Mouse (Mus musculus) erythroblast, adult 5-6 weeks (primary cell): Measurements from ENCODE around the gene Cuedc1. TPM values are rescaled to one million over a fixed set of nuclear protein-coding genes. Genes with fewer than 3 reads are reported as not detected.

ENCODE experiments used
- ATAC-seq: replicated peaks from 2 replicates; pipeline ENCODE4 v1.8.0; 2016; ENCODE audit warnings: moderate number of reproducible peaks, mild to moderate bottlenecking, moderate TSS enrichment, inconsistent platforms; ENCODE audit not compliant: poor library complexity, low FRiP score, severe bottlenecking
- total RNA-seq, 2 experiments: library from RNA; stranded (forward) in 1 of 2; stranded (reverse) in 1 of 2; fragments of 150-400 nt in 1 of 2; fragments of 200-764, 138-1000 nt in 1 of 2; gene quantifications; 2 replicates each; pipeline versions ENCODE4 v1.2.3 to v1.2.4; 2015 to 2017; ENCODE audit warnings: low replicate concordance in 2 of 2

Gene Cuedc1
- total RNA-seq, 2 experiments from 2014 or later, result not detected

DNA sequence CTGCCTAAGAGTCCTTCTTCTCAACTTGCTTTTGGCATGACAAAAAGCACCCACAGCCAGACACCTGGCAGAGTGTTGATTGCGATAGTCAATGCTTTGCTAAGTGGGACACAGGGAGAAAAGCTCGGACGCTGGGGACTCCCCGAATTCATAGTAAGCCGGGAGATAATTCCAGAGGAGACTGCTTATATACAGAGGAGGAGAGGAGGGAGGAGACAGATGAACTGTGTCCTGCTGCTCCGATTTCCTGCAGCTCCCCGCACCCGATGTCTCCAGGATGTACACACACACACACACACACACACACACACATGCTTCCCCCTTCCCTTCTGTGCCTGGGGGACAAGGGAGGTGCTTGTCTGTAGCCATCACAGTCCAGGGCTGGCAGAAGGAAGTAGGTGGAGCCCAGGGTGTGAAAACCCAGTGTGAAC lies 17.0 kb downstream of the Cuedc1 start:
- ATAC-seq, result no peak

DNA sequence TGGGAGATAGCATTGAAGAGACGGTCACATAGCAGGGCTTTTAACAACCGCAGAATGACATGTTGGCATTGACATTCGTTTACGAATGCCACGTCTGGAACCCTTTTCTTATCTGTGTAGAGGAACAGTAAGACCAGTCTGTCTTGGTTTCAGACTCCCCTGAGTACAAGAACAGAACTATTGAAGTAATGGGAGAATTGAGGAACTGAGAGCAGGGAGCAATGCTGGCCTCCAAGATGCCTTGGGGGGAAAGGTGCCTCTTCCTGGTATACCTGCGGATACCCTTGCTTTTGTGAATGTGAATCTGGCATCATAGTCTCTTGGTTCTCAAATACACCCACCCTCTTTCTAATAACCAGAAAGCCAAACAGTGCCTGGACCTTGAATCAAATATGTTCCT lies 18.7 kb downstream of the Cuedc1 start:
- no peak for ATAC-seq

DNA sequence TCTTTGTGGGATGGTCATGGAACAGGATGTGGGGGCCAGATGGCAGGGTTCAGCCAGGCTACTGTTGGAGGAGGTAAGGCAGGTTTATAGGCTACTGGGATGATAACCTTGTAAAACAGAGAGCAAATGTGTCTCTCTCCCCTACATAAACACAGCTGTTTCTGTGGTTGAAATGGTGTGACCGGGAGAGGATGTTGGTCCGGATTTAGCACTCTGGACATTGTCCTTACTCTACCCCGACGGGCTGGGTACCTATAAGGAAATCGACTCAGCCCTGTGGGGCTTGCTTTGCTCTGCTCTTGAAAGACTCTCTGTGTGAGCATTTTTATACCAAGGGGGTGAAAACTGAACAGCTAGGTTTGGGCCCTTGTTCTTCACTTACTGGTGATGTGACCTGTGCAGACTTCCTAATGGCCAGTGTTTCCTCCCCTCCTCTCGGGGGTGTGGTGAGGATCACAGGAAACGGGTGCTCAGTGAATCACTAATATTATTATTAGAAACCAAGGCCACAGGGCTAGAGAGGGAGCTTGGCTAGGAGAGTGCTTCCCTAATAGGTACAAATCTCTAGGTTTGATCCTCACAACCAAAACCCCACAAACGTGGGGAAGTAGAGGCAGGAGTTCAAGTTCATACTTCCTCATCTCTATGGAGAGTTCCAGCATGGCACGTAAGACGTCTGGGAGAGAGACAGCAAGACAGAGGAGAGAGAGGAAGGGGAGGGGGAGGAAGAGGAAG lies 19.7 kb downstream of the Cuedc1 start:
- no peak for ATAC-seq

DNA sequence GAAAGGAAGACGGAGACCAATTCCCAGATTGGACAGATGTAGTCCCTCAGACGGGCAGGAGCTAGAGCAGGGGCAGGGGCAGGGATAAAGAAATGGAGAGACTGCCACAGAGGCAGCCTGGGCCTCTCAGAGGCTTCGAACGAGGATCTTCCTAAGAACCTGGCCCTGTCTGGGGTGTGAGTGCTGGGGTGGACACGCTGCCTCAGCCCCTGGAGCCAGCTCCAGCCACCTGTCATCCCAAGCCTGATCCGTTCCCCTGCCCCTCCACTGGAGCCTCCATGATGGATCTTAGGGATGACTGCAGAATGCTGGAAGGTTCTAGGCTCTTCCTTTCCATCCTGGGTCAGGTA lies 20.2 kb downstream of the Cuedc1 start:
- no peak for ATAC-seq

DNA sequence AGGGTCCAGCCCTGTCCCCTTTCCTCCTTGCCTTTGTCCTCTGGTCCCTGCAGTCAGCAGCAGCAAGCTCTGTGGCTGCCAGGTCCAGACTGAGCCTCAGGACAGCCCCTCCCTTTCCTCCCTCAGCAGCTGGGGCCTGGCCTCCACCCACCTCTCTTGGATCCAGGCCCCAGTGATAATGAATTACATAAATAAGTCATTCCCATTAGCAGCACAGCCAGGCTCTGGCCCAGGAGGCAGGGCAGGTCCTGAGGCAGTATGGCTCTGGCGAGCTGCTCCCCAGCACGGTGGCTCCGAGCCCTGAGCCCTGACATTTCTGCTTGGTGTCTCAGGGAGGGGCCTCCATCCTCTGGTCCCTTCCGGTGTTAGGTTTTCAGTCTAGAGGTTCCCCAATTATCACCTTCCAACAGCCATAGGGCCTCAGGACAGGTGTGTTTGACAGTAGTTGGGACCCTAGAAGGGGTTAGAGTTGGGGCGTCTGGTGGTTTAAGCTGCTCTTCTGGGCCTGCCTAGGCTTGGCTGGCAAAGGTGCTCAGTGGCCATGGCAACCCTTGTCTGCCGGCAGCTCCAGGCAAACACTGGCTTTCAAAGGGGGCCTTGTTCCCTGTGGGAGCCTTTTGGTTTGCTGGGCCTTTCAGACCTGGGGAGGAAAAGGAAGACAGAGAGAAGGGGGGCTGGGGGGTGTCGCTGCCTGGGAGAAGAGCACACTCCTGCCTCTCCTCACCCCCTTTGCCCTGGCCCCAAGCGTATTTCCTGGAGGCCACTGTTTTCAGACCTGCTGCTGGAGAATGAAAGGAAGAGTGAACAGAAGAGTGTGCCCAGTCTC lies 21.2 kb downstream of the Cuedc1 start:
- ATAC-seq, result no peak

DNA sequence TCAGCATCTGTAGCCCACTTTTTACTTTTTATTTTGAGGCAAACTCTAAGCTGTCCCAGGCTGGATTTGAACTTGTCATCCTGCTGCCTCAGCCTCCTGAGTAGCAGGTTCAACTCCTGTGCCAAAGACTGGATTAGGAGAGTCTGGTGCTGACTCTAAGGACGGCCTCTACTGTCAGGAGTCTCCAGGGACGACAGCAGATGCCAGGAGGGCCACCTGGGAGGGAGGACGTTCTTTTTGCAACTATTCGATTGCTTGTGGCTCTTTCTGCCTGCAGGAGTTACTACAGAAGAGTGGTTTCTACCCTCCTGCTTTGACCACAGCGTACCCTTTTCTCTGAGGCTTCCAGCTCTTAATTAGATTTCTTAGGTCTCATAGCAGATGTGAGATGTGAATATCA lies 24.7 kb downstream of the Cuedc1 start:
- ATAC-seq, result no peak

DNA sequence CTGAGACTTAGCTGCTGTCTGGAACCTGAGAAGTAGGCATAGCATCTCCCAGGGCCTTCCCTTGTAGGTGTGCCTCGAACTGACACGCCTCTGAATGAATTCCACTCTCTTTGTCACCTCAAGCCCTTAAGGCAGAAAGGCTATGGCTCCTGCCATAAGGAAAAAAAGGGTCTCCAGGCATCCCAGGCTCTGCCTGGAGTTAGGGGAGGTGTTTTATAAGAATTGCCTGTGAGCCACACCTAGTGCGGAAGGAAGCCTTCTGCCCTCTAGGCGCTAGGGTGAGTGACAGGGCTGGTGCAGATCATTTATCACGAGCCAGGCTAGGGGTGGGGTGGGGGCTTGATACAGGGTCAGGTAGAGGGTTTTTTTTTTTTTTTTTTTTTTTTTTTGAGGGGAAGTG lies 25.2 kb downstream of the Cuedc1 start:
- ATAC-seq, result no peak

DNA sequence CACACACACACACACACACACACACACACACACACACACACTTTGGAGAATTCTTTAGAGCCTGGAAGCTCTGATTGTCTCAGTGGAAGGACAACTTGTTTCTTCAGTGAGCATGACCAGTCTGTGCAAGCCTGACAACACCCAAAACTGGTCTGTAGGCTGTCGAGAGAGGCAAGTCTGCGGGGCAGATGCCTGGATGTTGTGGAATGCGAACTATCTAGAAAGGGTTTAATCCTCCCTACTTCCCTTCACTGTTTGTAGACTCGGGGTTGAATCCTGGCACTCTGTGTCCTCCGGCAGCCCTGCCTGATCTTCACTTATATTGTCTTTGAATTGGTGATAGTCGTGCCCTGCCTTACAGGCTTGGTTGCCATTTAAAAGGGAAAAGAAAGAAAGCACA lies 25.9 kb downstream of the Cuedc1 start:
- ATAC-seq, result no peak

DNA sequence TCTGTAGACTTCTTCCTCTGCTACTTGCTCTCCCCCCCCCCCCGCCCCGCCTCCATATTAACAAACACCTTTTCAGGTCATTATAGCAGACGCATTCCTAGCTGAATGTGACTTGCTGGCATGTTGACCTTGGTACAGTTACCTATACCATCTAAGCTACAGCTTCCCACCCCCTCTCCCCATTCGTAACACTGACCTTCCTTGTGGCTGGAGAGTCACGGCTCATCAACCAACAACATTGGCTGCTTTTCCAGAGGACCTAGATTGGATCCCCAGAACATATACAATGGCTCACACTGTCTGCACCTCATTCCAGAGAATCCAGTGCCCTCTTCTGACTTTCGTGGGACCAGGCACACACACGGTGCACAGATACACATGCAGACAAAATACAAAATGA lies 27.6 kb downstream of the Cuedc1 start:
- ATAC-seq, result no peak

DNA sequence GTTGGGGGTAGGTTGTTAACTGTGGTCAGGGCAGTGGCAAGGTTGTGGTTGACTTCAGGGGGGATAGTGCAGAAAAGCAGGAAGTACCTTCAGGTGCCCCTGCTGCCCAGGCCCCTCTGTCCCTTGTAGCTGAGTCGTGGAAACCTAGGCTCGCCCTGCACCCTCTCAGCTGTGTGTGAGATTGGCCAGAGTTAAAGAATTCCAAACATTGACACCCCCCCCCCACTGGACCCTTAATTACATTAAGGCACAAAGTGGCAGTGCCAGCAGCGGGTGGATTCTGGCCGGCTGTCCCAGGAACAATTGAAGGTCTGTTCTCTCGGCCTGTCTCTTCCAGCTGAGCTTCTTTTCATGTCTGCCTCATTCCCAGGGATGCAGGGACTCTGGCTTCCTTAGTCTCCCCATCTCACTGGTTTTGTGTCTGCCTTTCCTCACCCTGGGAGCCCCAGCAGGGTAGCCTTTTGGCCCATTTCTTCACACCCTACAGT lies 28.5 kb downstream of the Cuedc1 start:
- ATAC-seq, result no peak

DNA sequence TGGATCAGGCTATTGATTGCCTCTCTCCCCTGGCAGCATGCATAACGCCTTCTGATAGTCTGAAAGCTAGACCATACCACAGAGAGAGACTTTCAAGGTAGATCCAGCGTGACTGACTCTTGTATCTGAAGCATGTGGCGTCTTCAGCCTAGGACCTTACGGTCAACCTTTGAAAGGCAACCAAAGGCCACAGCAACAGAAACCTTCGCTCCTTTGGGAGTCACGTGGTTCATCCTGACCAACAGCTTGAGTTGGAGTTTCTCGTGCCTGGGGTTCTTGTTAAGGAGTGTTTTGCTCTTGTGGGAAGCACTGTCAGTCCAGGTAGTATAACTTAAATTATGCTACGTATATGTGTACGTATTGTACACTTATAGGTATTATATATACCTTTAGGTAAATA lies 30.6 kb downstream of the Cuedc1 start:
- no peak for ATAC-seq

DNA sequence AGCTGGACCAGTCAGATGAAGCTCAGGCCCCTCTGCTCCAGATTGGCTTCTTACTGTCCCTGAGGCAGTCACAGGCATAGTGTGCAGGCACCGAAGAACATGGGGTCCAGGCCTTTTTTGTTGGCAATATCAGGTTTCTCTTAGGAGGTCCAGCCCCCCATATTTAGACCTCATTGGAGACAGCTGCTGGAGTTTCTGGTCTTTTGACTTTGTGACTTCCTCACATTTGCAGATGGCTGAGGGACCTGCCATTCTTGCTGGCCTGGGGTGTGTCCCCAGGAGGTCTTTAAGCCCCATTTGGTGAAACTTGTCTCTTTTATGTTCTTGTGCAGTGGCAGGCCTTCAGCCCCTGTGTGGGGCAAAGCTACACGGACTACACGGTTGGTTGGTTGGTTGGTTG lies 31.4 kb downstream of the Cuedc1 start:
- no peak for ATAC-seq

DNA sequence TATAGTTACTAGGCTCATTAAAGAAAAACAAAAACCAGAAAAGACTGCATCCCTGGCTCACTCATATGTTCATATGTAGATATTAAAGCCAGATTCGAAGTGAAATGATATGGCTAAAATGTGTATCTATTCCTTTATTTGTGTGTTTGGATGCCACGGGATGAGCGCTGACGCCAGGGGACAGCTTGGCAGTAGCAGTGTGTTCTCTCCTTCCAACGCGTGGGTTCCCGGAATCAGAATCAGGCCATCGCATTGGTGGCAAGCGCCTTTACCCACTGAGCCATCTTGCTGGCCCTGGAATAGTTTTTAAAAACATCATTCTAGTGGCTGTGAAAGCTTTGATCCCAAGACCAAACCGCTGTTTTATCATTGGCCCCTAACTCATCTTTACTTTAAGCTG lies 32.1 kb downstream of the Cuedc1 start:
- no peak for ATAC-seq

DNA sequence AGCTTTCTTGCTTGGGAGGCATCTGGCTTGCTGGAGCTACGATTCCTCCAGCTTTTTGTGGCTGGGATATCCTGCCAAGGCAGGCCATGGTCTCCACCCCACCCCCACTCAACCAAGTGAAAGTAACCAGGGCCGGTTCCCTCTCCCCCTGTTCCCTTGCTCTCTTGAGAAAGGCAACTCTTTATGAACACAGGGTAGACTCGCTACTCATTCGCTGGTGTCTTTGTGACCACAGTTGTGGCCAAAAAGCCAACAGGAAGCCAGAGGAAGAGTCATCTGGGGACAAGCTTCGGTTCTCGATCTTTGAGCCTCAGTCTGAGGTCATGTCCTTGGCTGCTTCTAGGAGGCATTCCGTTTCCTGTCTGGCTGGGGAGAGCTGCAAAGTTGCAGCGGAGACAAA lies 34.0 kb downstream of the Cuedc1 start:
- no peak for ATAC-seq

DNA sequence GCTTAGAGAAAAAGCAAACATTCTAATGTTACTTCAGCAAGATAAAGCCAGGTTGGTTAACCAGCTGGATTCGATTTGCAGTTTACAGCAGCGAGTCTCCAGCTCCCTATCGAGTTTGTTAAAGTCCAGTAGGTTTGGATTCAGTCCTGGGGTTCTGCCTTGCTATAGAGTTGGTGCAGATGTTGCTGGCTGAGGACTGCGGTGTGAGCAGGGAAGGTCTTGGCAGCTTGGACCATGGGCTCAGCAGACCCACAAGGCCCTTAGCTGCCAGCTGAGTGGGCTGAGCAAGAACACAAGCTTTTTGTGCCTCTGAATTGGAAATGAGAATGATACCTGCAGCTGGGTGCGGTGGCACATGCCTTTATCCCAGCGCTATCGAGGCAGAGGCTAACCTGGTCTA lies 37.4 kb downstream of the Cuedc1 start:
- ATAC-seq, result no peak

DNA sequence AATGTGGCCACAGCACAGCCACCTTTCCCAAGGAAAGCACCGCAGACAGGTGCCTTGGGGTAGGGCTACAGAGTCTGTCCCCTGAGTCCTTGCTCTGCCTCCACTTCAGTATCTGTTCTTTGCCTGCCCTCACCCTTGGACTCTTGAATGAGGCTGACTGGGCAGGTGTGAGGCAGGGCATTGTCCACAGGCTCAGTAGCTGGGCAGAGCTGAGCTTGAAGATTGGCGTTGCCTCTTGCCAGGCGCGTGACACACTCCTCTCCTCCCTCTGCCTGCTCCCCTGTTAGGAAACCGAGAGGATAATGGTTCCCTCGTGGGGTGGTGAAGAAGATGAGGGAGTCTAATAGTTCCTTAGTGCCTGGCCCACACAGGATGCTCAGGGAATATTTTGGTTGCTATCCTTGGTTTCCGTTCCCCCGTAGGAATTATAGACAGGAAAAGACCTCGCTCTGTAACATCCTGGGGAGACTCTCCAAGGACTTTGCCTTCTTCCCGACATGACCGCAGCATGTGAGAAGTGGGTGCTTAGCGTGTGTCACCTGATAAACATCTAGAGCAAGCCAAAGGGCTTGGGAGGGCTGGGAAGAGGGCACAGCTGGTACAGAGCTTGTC lies 40.1 kb downstream of the Cuedc1 start:
- no peak for ATAC-seq

DNA sequence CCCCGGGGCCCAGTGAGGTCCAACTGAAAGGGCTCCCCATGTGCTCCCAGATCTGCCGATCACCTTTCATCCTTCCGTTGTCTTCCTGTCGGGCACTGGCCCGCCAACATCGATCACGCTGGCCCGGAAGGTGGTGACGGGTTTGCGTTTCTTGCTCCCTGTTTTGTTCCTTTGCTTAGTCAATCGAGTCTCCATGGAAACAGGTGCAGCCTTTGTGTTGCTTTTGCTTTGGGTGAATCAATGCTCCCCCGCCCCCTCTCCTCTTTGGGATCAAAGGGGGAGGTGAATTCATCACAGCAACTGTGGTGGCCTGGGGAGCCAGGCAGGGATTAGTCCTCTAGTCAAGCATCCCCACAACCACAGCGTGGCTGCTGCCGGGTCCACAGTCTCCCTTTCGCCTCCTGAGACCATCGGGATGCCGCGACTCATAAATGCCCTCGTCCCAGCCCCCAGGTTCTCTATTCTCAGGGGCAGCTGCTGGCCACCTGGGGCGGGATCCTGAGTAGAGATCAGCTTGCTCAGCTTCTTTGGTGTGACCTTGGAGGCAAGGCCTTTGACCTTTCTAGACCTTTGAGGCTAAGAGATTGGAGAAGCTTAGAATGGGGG lies 41.5 kb downstream of the Cuedc1 start:
- no peak for ATAC-seq

DNA sequence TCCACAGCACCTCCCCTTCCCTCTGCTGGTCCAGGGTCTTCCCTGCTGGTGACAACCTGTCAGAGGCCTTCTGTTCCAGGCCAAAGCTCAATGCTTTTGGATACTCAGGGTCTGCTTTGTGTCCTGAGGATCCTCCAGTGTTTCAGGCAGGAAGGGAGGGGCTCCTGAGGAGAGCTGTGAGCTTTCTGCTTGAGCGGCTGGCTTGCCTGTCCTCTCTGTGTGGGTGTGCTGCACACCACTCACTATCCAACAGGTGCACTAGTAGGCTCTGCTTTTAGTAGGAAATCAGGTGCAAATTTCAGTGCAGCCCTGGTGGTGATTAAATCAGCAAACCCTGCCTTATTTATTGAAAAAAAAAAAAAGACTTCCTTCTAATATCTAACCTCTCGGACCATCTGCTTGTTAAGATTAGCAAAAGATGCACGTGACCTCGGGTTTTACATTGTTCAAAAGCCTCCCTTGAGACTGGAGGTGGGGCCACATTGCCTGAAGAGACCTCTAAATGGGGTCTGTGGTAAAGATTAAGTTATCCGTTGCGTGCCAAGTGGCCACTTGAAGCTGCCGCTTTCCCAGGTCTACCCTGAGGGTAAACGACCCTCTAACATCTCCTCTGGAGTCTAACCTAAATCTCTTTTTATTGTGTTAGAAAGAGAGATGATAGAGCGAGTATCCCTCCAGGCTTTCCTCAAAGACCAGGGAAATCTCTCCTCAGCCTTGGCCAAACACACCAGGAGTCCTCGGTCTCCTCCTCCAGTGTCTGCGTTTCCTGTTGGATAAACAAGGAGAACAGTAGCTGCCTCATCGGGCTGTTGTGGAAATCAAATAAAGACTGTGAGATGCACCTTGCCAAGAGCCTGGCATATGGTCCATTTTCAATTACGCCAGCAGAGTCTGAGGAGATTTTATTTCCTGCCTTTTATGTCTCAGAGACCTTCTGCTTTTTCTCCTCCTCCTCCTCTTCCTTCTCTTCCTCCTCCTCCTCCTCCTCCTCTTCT lies 42.5 kb downstream of the Cuedc1 start:
- no peak for ATAC-seq

DNA sequence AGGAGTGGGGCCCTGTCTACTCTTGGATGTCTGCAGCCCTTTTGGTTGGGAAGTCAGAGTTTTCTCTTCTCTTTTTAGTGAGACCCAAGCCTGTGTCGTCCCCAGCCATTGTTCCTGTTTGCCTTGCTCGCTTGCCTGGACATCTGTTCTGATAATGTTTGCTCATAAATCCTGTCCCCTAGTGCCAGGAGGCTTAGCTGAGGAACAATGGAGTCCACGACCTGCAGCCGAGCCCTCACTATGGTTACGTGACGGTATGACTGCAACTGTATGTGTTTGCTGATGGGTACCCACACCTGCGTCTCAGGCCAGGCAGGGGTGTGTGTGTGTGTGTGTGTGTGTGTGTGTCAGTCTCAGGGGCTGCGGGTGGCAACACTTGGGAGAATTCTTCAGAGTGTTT lies 44.5 kb downstream of the Cuedc1 start:
- ATAC-seq, result no peak
